Mouse (Mus musculus) embryonic fibroblast, embryonic 13.5 days (primary cell): Measurements from ENCODE around the gene Stat5a.

ENCODE experiments used
- CTCF ChIP-seq: IDR thresholded peaks from 2 replicates; pipeline ENCODE4 v1.5.1; 2011; ENCODE audit warnings: mild to moderate bottlenecking, control low read depth, low read length, moderate library complexity, borderline replicate concordance; ENCODE audit not compliant: insufficient read depth
- POLR2A ChIP-seq: IDR thresholded peaks from 2 replicates; pipeline ENCODE4 v1.6.1; 2011; ENCODE audit warnings: low read depth, mild to moderate bottlenecking, control low read depth, low read length, moderate library complexity

DNA sequence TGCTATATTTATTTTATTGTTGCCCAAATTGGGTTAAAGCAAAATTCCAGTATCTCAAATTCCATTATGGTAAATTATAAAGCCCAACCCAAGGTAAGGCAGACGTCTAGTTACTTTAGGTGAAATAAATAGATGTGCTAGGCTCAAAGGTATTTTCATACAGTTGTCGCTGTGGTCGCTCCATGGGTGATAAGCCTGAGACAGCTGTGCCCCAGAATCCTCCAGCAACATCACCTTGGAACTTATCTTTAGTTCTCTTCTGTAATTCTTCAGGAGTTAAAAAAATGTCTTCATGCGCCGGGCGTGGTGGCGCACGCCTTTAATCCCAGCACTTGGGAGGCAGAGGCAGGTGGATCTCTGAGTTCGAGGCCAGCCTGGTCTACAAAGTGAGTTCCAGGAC lies 20.3 kb upstream of the Stat5a start:
- no peak for TF ChIP-seq CTCF
- TF ChIP-seq POLR2A, result no peak
